Mouse (Mus musculus) MEL (cell line): ENCODE measurements around the gene Tmed6.

Source experiments
- ETS1 ChIP-seq: IDR thresholded peaks from 2 replicates; pipeline ENCODE4 v1.6.1; 2012; ENCODE audit warnings: low read depth, mild to moderate bottlenecking, inconsistent platforms, low read length, improper control_type of control experiment, moderate library complexity
- RAD21 ChIP-seq: IDR thresholded peaks from 2 replicates; pipeline ENCODE4 v1.6.1; 2011; ENCODE audit warnings: mild to moderate bottlenecking, low read depth, low read length, improper control_type of control experiment

DNA sequence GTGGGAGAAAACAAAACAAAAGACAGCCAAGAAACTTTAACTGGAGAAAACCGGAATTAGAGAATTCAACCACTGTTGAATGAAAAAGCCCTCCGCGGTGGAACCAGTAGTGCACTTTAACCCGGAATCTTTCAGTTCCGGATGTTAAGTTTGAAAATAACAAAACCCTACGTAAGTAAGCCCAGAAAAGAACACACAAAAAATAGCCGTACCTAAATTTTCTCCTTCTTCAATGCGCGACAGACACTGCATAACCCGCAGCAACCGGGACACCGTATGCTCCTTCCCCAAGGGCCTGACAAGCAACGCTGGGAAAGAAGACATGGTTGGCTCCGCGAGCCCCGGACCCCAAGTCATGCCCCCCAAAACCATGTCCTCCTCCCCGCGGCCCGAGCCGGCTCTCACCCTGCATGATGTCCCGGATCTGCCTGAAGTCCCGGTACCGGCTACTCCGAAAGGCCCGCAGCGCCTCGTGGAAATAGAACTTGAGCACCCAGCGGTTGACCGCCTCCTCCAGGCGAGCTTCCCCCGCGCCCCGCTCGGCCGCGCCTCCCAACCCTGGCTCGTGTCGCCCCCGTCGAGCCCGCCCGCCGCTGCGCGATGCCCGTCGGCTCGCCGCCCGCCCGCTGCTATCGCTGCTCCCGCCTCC, 30.4 kb upstream of the Tmed6 start:
- TF ChIP-seq RAD21 (no peak), ETS1 (no peak)
